Mouse (Mus musculus): ENCODE data around the gene Armc3.

Armc3 gene

GRCm38 (mm10) chr2:19198452-19199365, at the start of gene Armc3:
Gene Armc3 (plus strand): TSS chr2:19199302.
- in situ Hi-C loops (cut with MboI, MseI) = no loop called here

- in situ Hi-C loops (cut with MboI, MseI) = no loop called here
Measured at GRCm38 (mm10) chr2:19152687-19153086, 46.4 kb upstream of the Armc3 start.

- in situ Hi-C loops (cut with MboI, MseI) = no loop called here
Measured at GRCm38 (mm10) chr2:19156176-19156575, 42.9 kb upstream of the Armc3 start.

GRCm38 (mm10) chr2:19159539-19159938, 39.6 kb upstream of the Armc3 start:
- in situ Hi-C loops (cut with MboI, MseI) = no loop called here

GRCm38 (mm10) chr2:19160368-19161114, 38.6 kb upstream of the Armc3 start:
- in situ Hi-C loops (cut with MboI, MseI) = no loop called here

GRCm38 (mm10) chr2:19164234-19164633, 34.9 kb upstream of the Armc3 start:
- in situ Hi-C loops (cut with MboI, MseI) = no loop called here

- in situ Hi-C loops (cut with MboI, MseI) = no loop called here
Measured at GRCm38 (mm10) chr2:19176827-19177236, 22.3 kb upstream of the Armc3 start.

- in situ Hi-C loops (cut with MboI, MseI) = no loop called here
Measured at GRCm38 (mm10) chr2:19199366-19199853, 308 bp downstream of the Armc3 start.

- in situ Hi-C loops (cut with MboI, MseI) = no loop called here
Measured at GRCm38 (mm10) chr2:19200112-19200511, 1.0 kb downstream of the Armc3 start.

GRCm38 (mm10) chr2:19201682-19202081, 2.6 kb downstream of the Armc3 start:
- in situ Hi-C loops (cut with MboI, MseI) = no loop called here

GRCm38 (mm10) chr2:19234305-19234704, 35.2 kb downstream of the Armc3 start:
- in situ Hi-C loops (cut with MboI, MseI) = no loop called here

GRCm38 (mm10) chr2:19235193-19235592, 36.1 kb downstream of the Armc3 start:
- in situ Hi-C loops (cut with MboI, MseI) = no loop called here

- in situ Hi-C loops (cut with MboI, MseI) = no loop called here
Measured at GRCm38 (mm10) chr2:19235614-19236013, 36.5 kb downstream of the Armc3 start.

- in situ Hi-C loops (cut with MboI, MseI) = no loop called here
Measured at GRCm38 (mm10) chr2:19238771-19239170, 39.7 kb downstream of the Armc3 start.

- in situ Hi-C loops (cut with MboI, MseI) = no loop called here
Measured at GRCm38 (mm10) chr2:19249611-19250010, 50.5 kb downstream of the Armc3 start.

GRCm38 (mm10) chr2:19255037-19255436, 55.9 kb downstream of the Armc3 start:
- in situ Hi-C loops (cut with MboI, MseI) = no loop called here

GRCm38 (mm10) chr2:19257255-19257654, 58.2 kb downstream of the Armc3 start:
- in situ Hi-C loops (cut with MboI, MseI) = no loop called here

- in situ Hi-C loops (cut with MboI, MseI) = no loop called here
Measured at GRCm38 (mm10) chr2:19260399-19260798, 61.3 kb downstream of the Armc3 start.

GRCm38 (mm10) chr2:19263375-19263774, 64.3 kb downstream of the Armc3 start:
- in situ Hi-C loops (cut with MboI, MseI) = no loop called here

- in situ Hi-C loops (cut with MboI, MseI) = no loop called here
Measured at GRCm38 (mm10) chr2:19265834-19266233, 66.7 kb downstream of the Armc3 start.

- in situ Hi-C loops (cut with MboI, MseI) = no loop called here
Measured at GRCm38 (mm10) chr2:19267396-19267795, 68.3 kb downstream of the Armc3 start.

- in situ Hi-C loops (cut with MboI, MseI) = no loop called here
Measured at GRCm38 (mm10) chr2:19269955-19270354, 70.9 kb downstream of the Armc3 start.

Measured in T-helper 1 cell (primary cell).